Mouse (Mus musculus) retina, postnatal 7 days (tissue): Measurements from ENCODE around the gene 3425401B19Rik.

Experiments
- DNase-seq: peaks from one replicate; pipeline ENCODE4 v3.0.0-alpha.2; 2012; ENCODE audit warnings: low read depth, low spot score

3425401B19Rik gene

DNA sequence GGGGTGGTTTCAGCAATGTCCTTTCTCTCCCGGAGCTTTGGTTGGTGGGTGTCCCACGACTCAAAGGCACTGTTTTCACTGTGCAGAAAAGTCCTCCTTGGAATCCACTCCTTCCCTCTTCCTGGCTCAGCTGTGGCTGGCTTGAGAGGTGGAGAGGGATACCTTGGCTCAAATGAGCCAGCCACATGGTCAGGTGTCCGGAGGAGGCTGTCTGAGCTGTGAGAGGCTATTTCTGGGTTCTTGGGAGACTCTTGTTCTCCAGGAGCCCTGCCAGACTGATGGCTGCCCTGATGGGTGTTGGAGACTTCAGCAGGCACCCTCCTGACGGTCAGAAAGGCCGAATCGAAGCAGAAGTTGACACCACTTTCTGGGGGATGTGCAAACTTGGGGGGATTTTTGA, 22.0 kb downstream of the 3425401B19Rik start:
- no peak for DNase-seq

DNA sequence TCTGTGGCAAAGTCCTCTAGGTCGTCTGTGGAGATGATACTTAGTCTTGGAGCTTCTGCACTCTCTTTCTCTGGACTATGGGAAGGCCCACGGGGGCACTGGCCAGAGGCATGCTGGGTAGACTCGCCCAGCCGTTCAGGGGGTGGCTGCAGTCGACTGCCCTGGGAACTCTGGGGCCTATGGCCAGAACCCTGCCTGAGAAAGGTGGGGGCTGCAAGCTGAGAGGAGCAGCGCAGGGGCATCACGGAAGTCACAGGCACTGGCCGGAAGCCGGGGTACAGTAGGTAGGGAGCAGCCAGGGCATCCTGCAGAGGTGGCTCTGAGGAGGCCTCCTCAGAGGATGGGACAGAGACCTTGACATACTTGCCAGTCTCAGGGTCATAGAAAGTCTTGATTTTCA, 25.3 kb downstream of the 3425401B19Rik start:
- no peak for DNase-seq

DNA sequence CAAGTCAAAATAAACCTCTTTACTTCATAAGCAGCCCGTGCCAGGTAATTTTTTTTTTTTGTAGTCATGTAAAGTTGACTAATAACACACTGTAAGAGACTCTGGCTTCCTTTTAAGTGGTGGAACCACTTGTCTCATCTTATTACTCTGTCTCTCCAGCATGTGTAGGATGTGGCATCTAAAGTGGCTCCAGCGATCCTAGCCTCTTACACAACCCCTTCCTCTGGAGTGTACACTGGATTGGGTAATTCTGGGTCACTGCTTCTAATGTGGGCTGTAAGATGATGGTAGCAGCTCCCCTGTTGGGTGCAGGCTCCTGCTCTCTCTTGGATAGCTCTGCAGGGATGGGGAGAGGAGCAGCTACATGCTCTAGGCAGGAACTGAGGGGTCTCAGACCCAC, 46.6 kb downstream of the 3425401B19Rik start:
- no peak for DNase-seq

DNA sequence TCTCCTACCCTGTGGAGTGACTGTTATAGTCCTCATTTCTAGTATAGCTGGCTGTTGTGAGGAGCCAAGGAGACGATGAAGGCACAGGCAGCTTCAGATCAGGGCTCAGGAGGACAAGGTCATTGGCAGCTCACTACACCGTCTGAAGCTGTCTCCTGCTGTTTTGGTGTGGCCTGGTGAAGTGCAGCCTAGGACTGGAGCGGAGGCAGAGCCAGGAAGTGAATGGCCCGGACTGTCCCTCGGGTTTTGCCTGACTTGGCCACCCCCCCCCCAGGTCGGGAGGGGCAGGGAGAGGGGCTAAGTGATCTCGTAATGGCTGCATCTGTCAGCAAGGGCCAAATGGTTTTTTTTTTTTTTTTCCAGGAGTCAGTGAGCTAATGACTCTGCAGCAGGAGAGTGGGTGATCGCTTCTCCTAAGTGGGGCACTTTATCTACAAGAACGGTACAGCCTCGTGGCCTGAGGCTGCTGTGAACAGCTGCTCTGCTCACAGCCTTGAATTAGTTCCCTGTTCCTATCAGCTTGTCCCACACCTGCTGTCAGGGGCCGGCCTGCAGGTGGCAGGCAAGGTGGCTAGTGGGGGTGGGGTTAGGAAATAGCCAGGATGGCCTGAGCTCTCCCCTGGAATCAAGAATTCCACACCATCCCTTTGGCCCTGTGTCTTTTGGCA, 50.9 kb downstream of the 3425401B19Rik start:
- no peak for DNase-seq

GRCm38 (mm10) chr14:32632908-32633600, 52.0 kb downstream of the 3425401B19Rik start:
- DNase-seq, result no peak

DNA sequence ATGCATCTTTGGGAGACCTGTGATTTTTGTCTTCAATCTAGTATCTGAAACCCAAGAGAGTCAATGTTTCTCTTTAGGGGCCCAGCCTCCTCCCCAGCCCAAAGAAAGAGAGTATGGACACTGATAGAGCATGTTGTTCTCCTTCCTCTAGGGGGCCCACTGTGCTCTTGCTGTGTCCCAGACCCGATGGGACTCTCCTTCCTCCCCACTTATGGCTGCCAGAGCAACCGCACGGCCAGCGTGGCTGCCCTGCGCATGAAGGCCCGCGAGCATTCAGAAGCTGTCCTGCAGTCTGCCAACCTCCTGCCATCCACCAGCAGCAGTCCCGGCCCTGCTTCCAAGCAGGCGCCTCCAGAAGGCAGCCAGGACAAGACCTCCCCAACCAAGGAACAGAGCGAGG, 56.5 kb downstream of the 3425401B19Rik start:
- DNase-seq, result no peak

DNA sequence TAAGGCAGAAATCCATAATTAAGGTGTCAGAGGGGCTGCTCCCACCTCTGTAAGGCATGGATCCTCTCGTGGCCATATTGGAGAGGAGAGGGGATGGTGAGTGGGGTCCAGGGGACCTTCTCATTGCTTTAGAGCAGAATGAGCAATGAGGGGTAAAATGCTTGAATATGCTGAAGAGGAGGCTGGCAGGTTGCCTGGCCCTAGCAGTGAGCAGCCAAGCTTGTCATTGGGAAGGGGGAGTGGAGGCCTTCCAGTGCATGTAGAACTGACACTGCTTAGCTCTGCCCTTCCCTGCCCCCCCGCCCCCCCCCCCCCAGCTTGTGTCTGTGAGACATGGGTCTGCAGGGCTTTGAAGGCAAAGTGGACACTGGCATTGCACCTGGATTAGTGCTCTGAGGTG, 57.8 kb downstream of the 3425401B19Rik start:
- no peak for DNase-seq

GRCm38 (mm10) chr14:32624811-32625210, 60.3 kb downstream of the 3425401B19Rik start:
- no peak for DNase-seq

GRCm38 (mm10) chr14:32624245-32624644, 60.8 kb downstream of the 3425401B19Rik start:
- DNase-seq, result no peak

DNA sequence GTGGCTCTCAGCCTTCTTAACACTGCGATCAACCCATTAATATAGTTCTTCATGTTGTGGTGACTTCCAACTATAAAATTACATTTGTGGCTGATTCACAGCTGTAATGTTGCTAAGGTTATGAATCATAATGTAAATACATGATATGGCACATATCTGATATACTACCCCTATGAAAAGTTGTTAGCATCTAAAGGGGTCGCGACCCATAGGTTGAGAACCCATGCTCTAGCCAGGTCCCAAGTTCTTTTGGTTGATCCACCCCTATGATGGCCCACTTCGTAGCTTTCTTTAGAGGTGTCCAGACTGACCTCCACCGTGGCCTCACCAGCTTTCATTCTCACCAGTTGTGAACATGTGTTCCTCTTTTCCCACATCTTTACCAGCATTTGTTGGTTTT, 67.8 kb downstream of the 3425401B19Rik start:
- no peak for DNase-seq

- no peak for DNase-seq
Measured at GRCm38 (mm10) chr14:32609392-32609791, 75.7 kb downstream of the 3425401B19Rik start.
